Mouse (Mus musculus) hindbrain, embryonic 12.5 days (tissue): Measurements from ENCODE around the gene Ahctf1. TPM values are rescaled to one million over a fixed set of nuclear protein-coding genes. Genes with fewer than 3 reads are reported as not detected.
"Not testable (repeated sequence)": the region's sequence is repeated elsewhere in the genome, so short reads cannot be mapped to it uniquely, and the experiment has no call there.

Experiments
- ATAC-seq: fragments of 200-750 bp; cut with Nextera tagmentation; 2 replicates; pipeline ENCODE4 v1.8.0; 2017; ENCODE audit warnings: moderate TSS enrichment; ENCODE audit not compliant: low FRiP score
- H3K27ac ChIP-seq: fragments of 300-500 bp; sonication (generic); 2 replicates; pipeline ENCODE4 v1.5.1; 2016; ENCODE audit warnings: mild to moderate bottlenecking
- H3K27me3 ChIP-seq: fragments of 300-500 bp; sonication (generic); 2 replicates; pipeline ENCODE4 v1.6.1; 2016; ENCODE audit warnings: mild to moderate bottlenecking
- H3K36me3 ChIP-seq: fragments of 300-500 bp; sonication (generic); 2 replicates; pipeline ENCODE4 v1.6.1; 2016; ENCODE audit warnings: mild to moderate bottlenecking
- H3K4me1 ChIP-seq: fragments of 300-500 bp; sonication (generic); 2 replicates; pipeline ENCODE4 v1.6.1; 2016
- H3K4me2 ChIP-seq: fragments of 300-500 bp; sonication (generic); replicated peaks from 2 replicates; pipeline ENCODE4 v1.6.1; 2016; ENCODE audit warnings: mild to moderate bottlenecking
- H3K4me3 ChIP-seq: fragments of 300-500 bp; sonication (generic); 2 replicates; pipeline ENCODE4 v1.5.1; 2016; ENCODE audit warnings: mild to moderate bottlenecking
- H3K9ac ChIP-seq: fragments of 300-500 bp; sonication (generic); 2 replicates; pipeline ENCODE4 v1.6.1; 2016; ENCODE audit warnings: mild to moderate bottlenecking, moderate library complexity
- H3K9me3 ChIP-seq: fragments of 300-500 bp; sonication (generic); replicated peaks from 2 replicates; pipeline ENCODE4 v1.6.1; 2016; ENCODE audit warnings: mild to moderate bottlenecking
- WGBS: fragments of 180-500 bp; shearing (Covaris S2); methylation state at CpG from one replicate; pipeline ENCODE4 v1.1.7; 2016; 5-methylcytosine and 5-hydroxymethylcytosine counted together
- polyA plus RNA-seq: library from polyadenylated mRNA; unstranded; fragments of >200 nt; fragmentation: Nextera tagmentation; extraction: Ambion mirVana; gene quantifications from 2 replicates; pipeline ENCODE4 v1.2.1, GENCODE M21; 2016

Gene Ahctf1
- polyA plus RNA-seq, 1 experiment from 2014 or later, result 33.9 TPM

DNA sequence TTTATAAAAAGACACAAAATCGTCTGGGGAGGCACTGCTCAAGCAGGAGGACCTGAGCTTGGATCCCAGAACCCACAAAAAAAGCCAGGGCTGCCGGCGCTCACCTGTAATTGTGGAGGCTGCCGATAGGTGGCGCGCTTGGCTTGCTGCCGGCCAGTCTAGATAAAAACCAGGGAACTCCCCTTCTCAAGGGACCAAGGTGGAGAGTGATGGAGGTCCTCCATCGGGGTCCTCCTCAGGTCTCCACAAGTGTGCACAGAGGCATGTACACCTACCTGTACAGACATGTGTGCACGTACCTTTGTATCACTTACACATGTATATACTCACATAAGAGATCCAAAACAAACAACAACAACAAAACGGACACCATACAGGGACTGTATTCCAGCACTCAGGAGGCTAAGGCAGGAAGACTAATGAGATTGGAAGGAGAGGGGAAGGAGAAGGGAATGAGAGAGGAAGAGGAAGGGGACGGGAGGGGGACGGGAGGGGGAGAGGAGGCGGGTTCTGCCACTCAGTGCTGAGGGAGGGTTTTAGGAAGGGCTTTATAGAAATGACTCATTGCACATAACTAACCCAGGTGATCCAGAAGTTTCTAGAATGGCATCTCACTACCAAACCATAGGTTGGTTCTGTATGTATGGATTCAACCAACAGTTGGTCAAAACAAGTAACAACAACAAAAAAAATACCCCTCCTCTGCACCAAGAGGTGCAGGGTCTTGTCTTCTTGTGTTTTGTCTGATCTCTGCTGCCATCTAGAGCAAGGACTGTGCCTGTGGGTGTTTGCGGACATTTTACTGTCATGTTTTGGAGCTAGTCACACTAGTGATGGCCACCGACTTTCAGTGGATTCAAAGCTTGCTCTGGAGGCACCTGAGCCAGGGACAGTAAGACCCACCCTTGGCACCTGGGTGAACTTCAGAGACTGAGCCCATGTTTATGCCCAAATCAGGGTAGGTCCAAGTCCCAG is 68.7 kb downstream of the Ahctf1 start:
- H3K36me3 ChIP-seq, result no peaks in the 10 kb centered on the region

DNA sequence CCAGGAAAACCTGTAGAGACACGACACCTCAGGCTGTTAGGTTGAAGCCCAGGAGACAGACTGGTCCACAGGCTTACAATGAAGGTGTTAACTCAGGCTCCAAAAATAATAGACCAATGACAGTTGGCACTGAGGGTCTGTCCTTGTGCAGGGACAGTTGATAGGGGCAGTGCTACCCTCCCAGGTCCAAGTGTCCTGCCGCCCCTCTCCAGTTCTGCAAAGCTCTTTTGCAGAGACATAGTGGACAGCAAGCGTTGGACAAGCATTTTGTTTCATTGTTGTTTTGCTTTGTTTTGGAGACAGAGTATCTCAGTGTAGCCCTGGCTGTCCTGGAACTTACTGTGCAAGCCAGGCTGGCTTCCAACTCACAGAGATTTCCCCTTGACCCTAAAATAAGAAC is 72.1 kb downstream of the Ahctf1 start:
- no peak for ATAC-seq
- 89% methylated on average over 3 of the region's 3 CpGs for WGBS
- H3K4me1 ChIP-seq, result no peaks in the 10 kb centered on the region

More for the DNA sequence above, 68.7 kb downstream of the Ahctf1 start:
- no peak overlapping the region for H3K27ac ChIP-seq
- no peaks in the 10 kb centered on the region for H3K27me3 ChIP-seq
- no peak for ATAC-seq
- H3K4me2 ChIP-seq, result no peak overlapping the region
- no peaks in the 10 kb centered on the region for H3K4me1 ChIP-seq
- no peak overlapping the region for H3K9ac ChIP-seq
- no peak overlapping the region for H3K4me3 ChIP-seq
- H3K9me3 ChIP-seq, result no peaks in the 10 kb centered on the region
- 37% methylated on average over 15 of the region's 15 CpGs for WGBS

DNA sequence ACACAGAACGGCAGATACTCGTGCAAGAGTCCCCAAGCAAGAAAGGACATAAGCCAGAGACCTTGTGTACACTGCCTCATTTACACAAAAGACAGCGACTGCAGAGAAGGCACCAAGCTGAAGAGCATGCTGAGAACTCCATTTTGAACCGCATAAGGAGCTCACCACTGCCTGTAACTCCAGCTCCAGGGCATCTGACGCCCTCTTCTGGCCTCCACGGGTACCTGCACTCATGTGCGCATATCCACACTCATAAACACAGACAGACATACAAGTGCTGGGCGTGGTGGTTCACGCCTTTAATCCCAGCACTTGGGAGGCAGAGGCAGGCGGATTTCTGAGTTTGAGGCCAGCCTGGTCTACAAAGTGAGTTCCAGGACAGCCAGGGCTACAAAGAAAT is 74.8 kb downstream of the Ahctf1 start:
- Histone ChIP-seq H3K9me3 (no peaks in the 10 kb centered on the region), H3K9ac (no peak overlapping the region), H3K4me3 (no peak overlapping the region), H3K4me2 (no peak overlapping the region), H3K4me1 (no peaks in the 10 kb centered on the region), H3K36me3 (no peaks in the 10 kb centered on the region), H3K27me3 (no peaks in the 10 kb centered on the region), H3K27ac (no peak overlapping the region)
- 90% methylated on average over 10 of the region's 10 CpGs for WGBS
- ATAC-seq, result no peak

More for the DNA sequence above, 72.1 kb downstream of the Ahctf1 start:
- H3K9me3 ChIP-seq, result no peaks in the 10 kb centered on the region
- no peaks in the 10 kb centered on the region for H3K27me3 ChIP-seq
- H3K4me3 ChIP-seq, result no peak overlapping the region
- H3K27ac ChIP-seq, result no peak overlapping the region
- no peaks in the 10 kb centered on the region for H3K36me3 ChIP-seq
- H3K4me2 ChIP-seq, result no peak overlapping the region
- H3K9ac ChIP-seq, result no peak overlapping the region

DNA sequence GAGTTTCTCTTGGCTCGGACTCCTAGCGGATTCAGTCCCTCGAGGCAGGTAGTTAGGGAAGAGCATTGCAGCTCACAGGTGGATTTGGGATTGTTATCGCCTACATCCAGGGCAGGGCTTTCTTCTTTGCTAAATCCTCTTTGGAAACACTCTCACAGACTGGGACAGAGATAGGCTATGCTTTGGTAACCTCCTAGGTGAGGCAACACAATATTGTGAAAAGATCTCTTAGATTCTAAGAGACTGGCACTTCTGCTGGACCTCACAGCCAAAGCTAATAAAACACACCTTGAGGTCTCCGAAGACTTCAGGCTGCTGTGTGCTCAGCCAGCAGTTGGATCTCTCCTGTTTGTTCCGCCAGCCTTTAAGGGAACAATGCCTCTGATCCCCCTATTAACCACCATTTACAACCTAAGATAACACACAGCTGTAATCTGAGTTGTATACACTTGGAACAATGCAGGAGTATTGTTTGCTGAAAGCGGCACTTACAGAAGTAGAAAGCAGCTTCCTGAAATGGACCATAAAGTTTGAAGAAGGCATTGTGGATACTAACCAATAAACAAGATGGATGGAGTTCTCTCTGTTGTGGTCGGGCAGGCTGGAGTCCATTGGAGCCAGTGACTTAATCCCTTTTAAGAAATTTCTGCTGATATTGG is 80.5 kb downstream of the Ahctf1 start:
- no peak overlapping the region for H3K4me2 ChIP-seq
- H3K27me3 ChIP-seq, result no peaks in the 10 kb centered on the region
- no peaks in the 10 kb centered on the region for H3K4me1 ChIP-seq
- no peak overlapping the region for H3K4me3 ChIP-seq
- H3K36me3 ChIP-seq, result no peaks in the 10 kb centered on the region
- WGBS, result 81% methylated on average over 8 of the region's 8 CpGs
- no peak overlapping the region for H3K27ac ChIP-seq
- no peaks in the 10 kb centered on the region for H3K9me3 ChIP-seq
- H3K9ac ChIP-seq, result no peak overlapping the region
- no peak for ATAC-seq

DNA sequence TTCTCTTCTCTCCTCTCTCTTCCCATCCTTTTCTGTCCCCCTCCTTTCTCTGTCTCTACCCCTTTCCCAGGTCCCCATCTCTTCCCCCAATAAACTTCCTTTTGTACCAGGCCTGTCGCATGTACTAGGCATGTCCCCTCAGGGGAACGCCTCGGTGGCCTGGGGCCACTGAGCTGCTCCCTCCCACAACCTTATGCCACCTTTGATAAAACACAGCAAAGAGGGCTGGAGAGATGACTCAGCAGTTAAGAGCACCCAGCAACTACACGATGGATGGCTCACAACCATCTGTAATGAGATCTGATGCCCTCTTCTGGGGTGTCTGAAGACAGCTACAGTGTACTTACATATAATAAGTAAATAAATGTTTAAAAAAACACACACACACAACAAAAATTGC is 87.7 kb downstream of the Ahctf1 start:
- Histone ChIP-seq H3K9ac (no peak overlapping the region), H3K4me3 (no peak overlapping the region), H3K27me3 (no peaks in the 10 kb centered on the region), H3K36me3 (no peaks in the 10 kb centered on the region), H3K9me3 (peaks cover 6% of the 10 kb centered on the region; the same call in 1 of the 2 replicates), H3K27ac (no peak overlapping the region), H3K4me2 (no peak overlapping the region), H3K4me1 (no peaks in the 10 kb centered on the region)
- ATAC-seq, result no peak
- WGBS, result 93% methylated on average over 4 of the region's 4 CpGs

DNA sequence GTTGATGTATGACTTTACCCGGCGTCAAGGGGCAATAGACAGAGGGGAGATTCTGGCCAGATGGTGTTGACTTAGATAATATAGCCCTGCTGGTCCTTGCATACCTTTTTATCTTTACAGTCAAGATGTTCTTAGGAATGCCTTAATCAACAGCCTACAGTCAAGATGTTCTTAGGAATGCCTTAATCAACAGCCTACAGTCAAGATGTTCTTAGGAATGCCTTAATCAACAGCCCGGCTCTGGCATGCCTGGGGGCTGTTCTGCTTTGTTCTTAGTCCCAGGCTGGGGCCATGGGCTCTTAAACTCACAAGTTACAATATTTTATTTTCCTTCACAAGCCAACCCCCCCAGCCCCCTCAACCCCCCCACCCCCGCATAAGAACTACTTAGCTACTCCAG is 88.2 kb downstream of the Ahctf1 start:
- H3K9ac ChIP-seq, ATAC-seq, H3K27ac ChIP-seq, H3K4me2 ChIP-seq, H3K4me1 ChIP-seq, H3K27me3 ChIP-seq, H3K36me3 ChIP-seq, H3K4me3 ChIP-seq, H3K9me3 ChIP-seq: not testable (repeated sequence)
- 88% methylated on average over 4 of the region's 4 CpGs for WGBS

DNA sequence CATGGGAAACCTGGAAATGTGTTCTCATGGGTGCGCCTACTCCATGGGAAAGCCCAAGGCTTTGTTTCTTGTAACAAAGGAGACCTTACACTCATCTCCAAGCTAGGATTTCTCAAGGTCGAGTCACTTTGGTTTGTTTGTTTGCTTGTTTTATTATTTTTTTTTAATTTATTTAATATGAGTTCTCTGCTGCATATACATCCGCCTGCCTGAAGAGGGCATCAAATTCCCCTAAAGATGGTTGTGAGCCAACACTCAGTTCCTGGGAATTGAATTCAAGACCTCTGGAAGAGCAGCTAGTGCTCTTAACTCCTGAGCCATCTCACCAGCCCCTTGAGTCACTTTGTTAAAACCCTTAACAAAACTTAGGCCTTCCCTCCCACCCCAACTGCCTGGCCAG is 90.1 kb downstream of the Ahctf1 start:
- H3K27me3 ChIP-seq, result no peaks in the 10 kb centered on the region
- no peak overlapping the region for H3K4me2 ChIP-seq
- no peak overlapping the region for H3K27ac ChIP-seq
- no peak overlapping the region for H3K4me3 ChIP-seq
- no peaks in the 10 kb centered on the region for H3K4me1 ChIP-seq
- no peak overlapping the region for H3K9ac ChIP-seq
- H3K9me3 ChIP-seq, result peaks cover 6% of the 10 kb centered on the region; the same call in 1 of the 2 replicates
- no peaks in the 10 kb centered on the region for H3K36me3 ChIP-seq
- no peak for ATAC-seq
- WGBS, result 92% methylated on average over 3 of the region's 3 CpGs

DNA sequence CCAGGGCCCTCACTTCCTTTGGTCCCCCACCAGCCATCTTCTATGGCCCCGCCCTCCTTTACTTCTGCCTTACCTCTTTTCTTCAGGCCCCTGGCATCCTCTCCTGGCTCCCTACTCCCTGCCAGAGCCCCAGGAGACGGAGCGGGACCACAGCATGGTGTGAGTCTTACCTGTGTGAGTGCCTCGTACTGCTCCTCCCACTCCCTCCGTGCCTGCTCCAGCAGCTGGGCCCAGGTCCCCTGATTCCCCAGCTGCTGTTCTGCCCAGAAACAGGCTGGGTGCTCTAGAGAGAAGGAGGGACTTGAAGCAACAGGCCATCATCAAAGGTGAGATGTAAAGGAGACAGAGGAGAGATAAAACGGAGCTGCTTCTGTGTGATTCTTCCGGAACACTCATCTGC is 90.8 kb downstream of the Ahctf1 start:
- H3K4me3 ChIP-seq, result no peak overlapping the region
- no peak overlapping the region for H3K9ac ChIP-seq
- H3K27ac ChIP-seq, result no peak overlapping the region
- no peaks in the 10 kb centered on the region for H3K36me3 ChIP-seq
- H3K27me3 ChIP-seq, result no peaks in the 10 kb centered on the region
- ATAC-seq, result no peak
- 86% methylated on average over 7 of the region's 7 CpGs for WGBS
- H3K4me2 ChIP-seq, result no peak overlapping the region
- H3K4me1 ChIP-seq, result no peaks in the 10 kb centered on the region
- H3K9me3 ChIP-seq, result peaks cover 6% of the 10 kb centered on the region; the same call in 1 of the 2 replicates

DNA sequence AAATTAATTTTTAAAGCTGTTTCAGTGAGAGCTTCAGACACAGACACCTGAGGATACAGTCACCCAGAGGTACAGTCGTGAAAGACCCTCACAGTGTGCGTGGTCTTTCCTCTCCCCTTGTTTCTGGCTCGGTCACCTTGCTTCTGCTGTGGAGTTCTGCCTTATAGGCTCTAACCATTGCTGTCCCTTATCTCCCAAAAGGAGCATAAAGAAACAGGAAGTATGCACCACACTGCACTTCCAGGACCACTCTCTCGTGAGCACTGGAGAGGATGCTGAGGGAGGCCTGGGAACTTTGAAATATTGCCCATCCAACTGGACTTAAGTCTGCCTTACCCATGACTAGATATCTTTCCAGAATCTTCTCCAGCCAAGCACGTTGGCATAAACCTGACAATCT is 92.7 kb downstream of the Ahctf1 start:
- ATAC-seq, result no peak
- Histone ChIP-seq H3K27ac (no peak overlapping the region), H3K4me2 (no peak overlapping the region), H3K4me1 (no peaks in the 10 kb centered on the region), H3K36me3 (no peaks in the 10 kb centered on the region), H3K27me3 (no peaks in the 10 kb centered on the region), H3K4me3 (no peak overlapping the region), H3K9me3 (peaks cover 4% of the 10 kb centered on the region; the same call in 1 of the 2 replicates), H3K9ac (no peak overlapping the region)
- 83% methylated on average over 5 of the region's 5 CpGs for WGBS

DNA sequence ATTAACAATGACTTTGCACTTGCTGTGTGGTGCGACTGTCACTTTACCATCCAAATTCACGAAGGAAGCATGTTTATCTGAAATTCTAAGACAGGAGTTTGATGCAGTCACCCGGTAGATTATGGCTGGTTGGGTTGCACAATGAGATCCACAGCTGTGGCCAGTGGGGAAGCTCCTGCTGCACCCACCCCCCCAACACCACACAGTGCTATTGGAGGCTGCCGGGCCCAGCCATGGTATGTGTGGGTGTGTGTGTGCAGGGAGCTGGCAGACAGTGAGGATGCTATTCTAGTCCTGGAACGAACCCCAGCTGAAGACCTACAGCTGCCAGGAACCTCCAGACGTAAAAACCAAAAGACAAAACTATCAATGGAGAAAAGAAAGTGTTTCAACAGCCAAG is 94.1 kb downstream of the Ahctf1 start:
- no peak overlapping the region for H3K4me2 ChIP-seq
- H3K36me3 ChIP-seq, result no peaks in the 10 kb centered on the region
- H3K4me3 ChIP-seq, result no peak overlapping the region
- H3K27me3 ChIP-seq, result no peaks in the 10 kb centered on the region
- WGBS, result 81% methylated on average over 6 of the region's 6 CpGs
- ATAC-seq, result no peak
- H3K9me3 ChIP-seq, result no peaks in the 10 kb centered on the region
- H3K4me1 ChIP-seq, result no peaks in the 10 kb centered on the region
- no peak overlapping the region for H3K9ac ChIP-seq
- H3K27ac ChIP-seq, result no peak overlapping the region

DNA sequence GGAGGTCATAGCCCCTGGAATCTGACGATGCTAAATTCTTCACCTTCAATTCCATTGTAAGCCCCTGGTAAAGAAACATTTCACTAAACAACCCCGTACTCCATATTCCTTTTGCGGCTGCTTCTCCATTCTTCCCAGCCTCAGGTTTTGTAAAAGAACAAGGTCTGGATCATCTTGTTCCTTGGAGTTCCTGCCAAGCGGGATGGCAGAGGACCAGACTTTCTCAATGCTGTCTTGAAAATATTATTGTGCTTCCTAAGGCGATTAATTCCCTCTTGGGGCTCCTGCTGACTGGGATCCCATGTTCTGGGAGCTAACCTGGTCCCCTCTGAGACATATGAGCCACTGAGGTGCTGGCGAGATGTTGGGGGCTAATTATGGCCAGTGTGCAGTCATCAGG is 98.3 kb downstream of the Ahctf1 start:
- Histone ChIP-seq H3K9ac (no peak overlapping the region), H3K9me3 (no peaks in the 10 kb centered on the region), H3K36me3 (no peaks in the 10 kb centered on the region), H3K4me2 (no peak overlapping the region), H3K27ac (no peak overlapping the region), H3K27me3 (no peaks in the 10 kb centered on the region), H3K4me1 (no peaks in the 10 kb centered on the region), H3K4me3 (no peak overlapping the region)
- ATAC-seq, result no peak
- WGBS, result 92% methylated on average over 6 of the region's 6 CpGs

DNA sequence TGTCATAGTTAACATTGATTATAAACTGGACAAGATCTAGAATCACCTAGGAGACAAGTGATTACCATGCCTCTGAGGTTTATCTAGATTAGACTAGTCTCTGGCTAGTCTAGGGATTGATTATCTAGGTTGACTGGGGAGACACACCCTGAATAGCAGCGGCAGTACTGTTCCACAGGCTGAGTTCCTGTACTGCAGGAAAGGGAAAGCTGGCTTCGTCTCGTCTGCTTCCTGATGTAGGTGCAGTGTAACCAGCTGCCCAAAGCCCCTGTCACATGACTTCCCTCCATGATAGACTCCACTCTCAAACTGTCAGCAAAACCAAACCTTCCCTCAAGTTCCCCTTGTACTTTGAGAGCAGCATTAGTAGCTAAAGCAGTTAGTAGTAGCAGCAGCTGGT is 99.3 kb downstream of the Ahctf1 start:
- WGBS, result 85% methylated on average over 3 of the region's 3 CpGs
- no peaks in the 10 kb centered on the region for H3K9me3 ChIP-seq
- no peak overlapping the region for H3K9ac ChIP-seq
- H3K4me1 ChIP-seq, result no peaks in the 10 kb centered on the region
- no peak overlapping the region for H3K4me3 ChIP-seq
- no peak overlapping the region for H3K27ac ChIP-seq
- no peak overlapping the region for H3K4me2 ChIP-seq
- ATAC-seq, result no peak
- no peaks in the 10 kb centered on the region for H3K27me3 ChIP-seq
- no peaks in the 10 kb centered on the region for H3K36me3 ChIP-seq
